Mouse (Mus musculus) neural tube, embryonic 11.5 days (tissue): ENCODE results near the gene Foxp1. TPM values are rescaled to one million over a fixed set of nuclear protein-coding genes. Genes with fewer than 3 reads are reported as not detected.

ENCODE experiments used
- ATAC-seq: fragments of 200-750 bp; cut with Nextera tagmentation; 2 replicates; pipeline ENCODE4 v1.8.0; 2017; ENCODE audit warnings: moderate number of reproducible peaks, mild to moderate bottlenecking, moderate TSS enrichment, moderate library complexity; ENCODE audit not compliant: insufficient read depth, low FRiP score, low TSS enrichment
- DNase-seq: peaks from one replicate; pipeline ENCODE4 v3.0.0-alpha.2; 2015; ENCODE audit warnings: low spot score
- H3K27ac ChIP-seq: fragments of 300-500 bp; sonication (generic); 2 replicates; pipeline ENCODE4 v1.5.1; 2014; ENCODE audit warnings: low read depth, mild to moderate bottlenecking, low read length
- H3K27me3 ChIP-seq: fragments of 300-500 bp; sonication (generic); 2 replicates; pipeline ENCODE4 v1.6.1; 2014; ENCODE audit warnings: mild to moderate bottlenecking, low read length, mixed read lengths; ENCODE audit not compliant: control insufficient read depth, insufficient read depth
- H3K36me3 ChIP-seq: fragments of 300-500 bp; sonication (generic); 2 replicates; pipeline ENCODE4 v1.6.1; 2014; ENCODE audit warnings: mild to moderate bottlenecking, low read length, moderate library complexity, mixed read lengths; ENCODE audit not compliant: control insufficient read depth, insufficient read depth
- H3K4me1 ChIP-seq: fragments of 300-500 bp; sonication (generic); 2 replicates; pipeline ENCODE4 v1.6.1; 2014; ENCODE audit warnings: low read length, mixed read lengths; ENCODE audit not compliant: control insufficient read depth, insufficient read depth
- H3K4me2 ChIP-seq: fragments of 300-500 bp; sonication (generic); 2 replicates; pipeline ENCODE4 v1.6.1; 2014; ENCODE audit warnings: low read depth, mild to moderate bottlenecking, moderate library complexity
- H3K4me3 ChIP-seq: fragments of 300-500 bp; sonication (generic); 2 replicates; pipeline ENCODE4 v1.5.1; 2014; ENCODE audit warnings: low read depth, low read length
- H3K9ac ChIP-seq: fragments of 300-500 bp; sonication (generic); 2 replicates; pipeline ENCODE4 v1.6.1; 2014; ENCODE audit warnings: mild to moderate bottlenecking, low read length
- H3K9me3 ChIP-seq: fragments of 300-500 bp; sonication (generic); 2 replicates; pipeline ENCODE4 v1.6.1; 2016; ENCODE audit warnings: low read length; ENCODE audit not compliant: control insufficient read depth
- WGBS: fragments of 180-500 bp; shearing (Covaris S2); extraction: QIAGEN DNeasy Blood & Tissue Kit; methylation state at CpG from one replicate; pipeline ENCODE4 v1.1.7; 2014; 5-methylcytosine and 5-hydroxymethylcytosine counted together
- polyA plus RNA-seq: library from polyadenylated mRNA; unstranded; fragments of >200 nt; fragmentation: Nextera tagmentation; extraction: Ambion mirVana; gene quantifications from 2 replicates; pipeline ENCODE4 v1.2.1, GENCODE M21; 2014

The Foxp1 gene
- polyA plus RNA-seq, 1 experiment from 2014 or later: 116 TPM

DNA sequence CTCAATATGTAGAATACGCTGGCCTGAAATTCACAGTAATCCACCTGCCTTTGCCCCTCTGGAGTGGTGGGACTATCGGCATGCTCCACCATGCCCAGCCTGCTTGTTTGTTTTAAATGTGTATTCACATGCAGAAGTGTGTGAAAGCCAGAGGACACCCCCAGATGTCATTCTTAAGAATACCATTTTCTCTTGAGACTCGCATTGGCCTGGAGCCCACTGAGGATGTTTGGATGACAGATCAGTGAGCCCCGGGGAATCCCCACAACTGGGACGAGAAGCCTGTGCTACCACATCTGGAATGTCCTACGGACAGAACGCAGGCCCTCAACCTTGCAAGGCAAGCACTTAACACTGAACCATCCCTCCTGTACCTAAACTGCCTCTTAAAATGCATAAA, 479.3 kb downstream of the Foxp1 start:
- H3K27ac ChIP-seq: no peak overlapping the region
- no peak overlapping the region for H3K9ac ChIP-seq
- H3K4me3 ChIP-seq: no peak overlapping the region
- peaks cover 8% of the 10 kb centered on the region; the same call in 1 of the 2 replicates for H3K4me1 ChIP-seq
- no peak overlapping the region for H3K4me2 ChIP-seq
- DNase-seq: no peak
- no peaks in the 10 kb centered on the region for H3K27me3 ChIP-seq
- H3K9me3 ChIP-seq: no peaks in the 10 kb centered on the region
- WGBS: 81% methylated on average over 7 of the region's 7 CpGs
- H3K36me3 ChIP-seq: no peaks in the 10 kb centered on the region
- no peak for ATAC-seq

DNA sequence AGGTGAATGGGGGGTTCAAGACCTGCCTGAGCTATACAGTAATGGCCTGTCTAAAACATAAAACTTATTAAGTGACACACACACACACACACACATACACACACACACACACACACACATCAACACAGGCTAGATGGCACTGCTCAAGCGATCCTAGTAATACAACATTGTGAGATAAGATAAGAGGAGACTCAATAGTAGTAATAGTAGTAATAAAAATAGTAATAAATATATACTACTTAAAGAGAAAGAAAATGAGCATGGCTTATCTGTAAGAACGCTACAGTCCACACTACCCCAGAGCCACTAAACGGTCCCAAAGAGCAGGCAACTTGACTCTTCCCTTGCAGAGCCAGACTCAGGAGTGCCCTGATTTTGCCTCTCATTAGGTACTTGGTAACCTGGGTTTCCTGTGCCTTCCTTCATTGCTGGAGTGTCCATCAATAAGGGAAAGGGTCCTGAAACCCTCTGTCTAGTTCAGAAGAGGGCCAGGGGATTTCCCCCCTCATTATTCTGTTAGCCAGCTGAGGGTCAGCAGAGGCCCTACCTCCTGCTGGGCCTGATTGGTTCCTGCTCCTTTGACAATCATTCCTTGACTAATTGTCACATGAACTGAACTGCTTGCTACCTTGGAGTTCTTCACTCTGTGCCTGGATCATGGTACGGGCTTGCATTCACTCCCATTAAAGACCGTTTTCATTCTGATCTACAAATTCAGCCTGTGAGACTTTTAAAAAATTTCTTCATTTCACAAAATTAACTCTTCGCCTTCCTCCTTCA, 480.2 kb downstream of the Foxp1 start:
- ATAC-seq: no peak
- 76% methylated on average over 6 of the region's 6 CpGs for WGBS

DNA sequence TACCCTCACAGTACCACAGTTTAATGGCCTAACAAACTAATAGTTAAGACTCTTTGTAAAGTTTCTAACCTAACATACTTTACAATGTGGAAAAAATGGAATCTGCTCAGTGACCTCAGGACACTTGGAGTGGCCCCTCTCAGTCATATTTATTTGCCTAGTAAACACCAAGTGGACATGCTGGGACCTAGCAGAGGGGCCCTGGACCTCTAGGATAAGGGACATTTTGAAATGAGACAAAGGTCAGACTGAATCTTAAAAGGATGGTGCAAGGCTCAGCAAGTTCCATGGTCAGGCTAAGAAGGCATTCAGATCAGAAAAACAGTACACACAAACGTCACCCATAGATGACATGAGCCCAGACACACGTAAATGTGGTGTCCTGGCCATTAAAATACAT, 483.5 kb downstream of the Foxp1 start:
- H3K4me2 ChIP-seq: no peak overlapping the region
- no peak overlapping the region for H3K4me3 ChIP-seq
- no peak overlapping the region for H3K9ac ChIP-seq
- DNase-seq: no peak
- H3K4me1 ChIP-seq: peaks cover 11% of the 10 kb centered on the region; the same call in 1 of the 2 replicates
- no peak overlapping the region for H3K27ac ChIP-seq
- no peaks in the 10 kb centered on the region for H3K9me3 ChIP-seq
- H3K27me3 ChIP-seq: no peaks in the 10 kb centered on the region
- no peaks in the 10 kb centered on the region for H3K36me3 ChIP-seq
- no peak for ATAC-seq
- WGBS: 82% methylated on average over 2 of the region's 2 CpGs

More for the DNA sequence above, 480.2 kb downstream of the Foxp1 start:
- Histone ChIP-seq H3K9me3 (no peaks in the 10 kb centered on the region), H3K4me2 (no peak overlapping the region), H3K27me3 (no peaks in the 10 kb centered on the region), H3K4me3 (no peak overlapping the region), H3K27ac (no peak overlapping the region), H3K4me1 (peaks cover 8% of the 10 kb centered on the region; the same call in 1 of the 2 replicates), H3K36me3 (no peaks in the 10 kb centered on the region), H3K9ac (no peak overlapping the region)
- no peak for DNase-seq

DNA sequence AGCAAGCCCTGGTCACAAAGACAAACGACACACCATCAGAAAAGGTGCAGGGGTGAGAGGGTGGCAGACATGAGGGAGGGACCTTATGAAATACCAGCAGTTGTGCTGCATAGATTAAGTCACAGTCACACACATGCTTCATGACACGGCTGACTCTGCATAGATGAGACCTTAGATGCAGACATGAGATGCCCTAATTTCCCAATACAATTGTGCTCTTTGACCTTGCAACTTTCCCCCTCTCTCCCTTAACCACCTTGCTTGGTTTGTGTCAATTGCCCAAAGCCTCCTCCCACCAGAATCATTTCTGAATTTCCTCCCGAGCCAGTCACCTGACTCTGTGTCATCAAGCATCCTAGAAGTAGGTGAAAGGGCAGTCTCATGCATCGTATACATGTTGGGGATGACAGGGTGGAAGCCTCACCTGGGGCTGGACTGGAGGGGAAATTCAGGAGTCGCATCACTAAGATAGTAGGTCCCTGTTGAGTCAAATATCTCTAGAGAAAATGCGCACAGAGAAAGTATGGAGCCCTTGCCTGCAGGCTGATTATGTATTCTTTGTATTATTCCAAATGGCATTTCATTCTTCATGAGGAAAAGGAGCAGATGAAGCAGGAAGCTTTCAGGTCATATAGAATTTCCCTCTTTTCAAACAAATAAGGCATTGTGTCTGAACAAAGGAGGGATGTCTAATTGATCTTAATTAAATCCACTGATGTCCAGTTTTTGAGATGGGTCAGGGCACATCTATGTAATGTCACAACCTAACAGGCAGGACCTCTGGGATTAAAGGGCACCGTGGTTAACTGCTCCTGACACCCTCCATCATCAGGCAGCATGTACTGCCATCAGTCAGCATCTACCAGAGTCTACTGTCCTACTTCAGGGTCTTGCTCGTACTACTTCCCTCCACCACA, 486.8 kb downstream of the Foxp1 start:
- no peaks in the 10 kb centered on the region for H3K36me3 ChIP-seq
- ATAC-seq (no peak), DNase-seq (no peak)
- no peak overlapping the region for H3K4me3 ChIP-seq
- H3K9ac ChIP-seq: no peak overlapping the region
- peaks cover 21% of the 10 kb centered on the region for H3K4me1 ChIP-seq
- H3K27ac ChIP-seq: no peak overlapping the region
- no peaks in the 10 kb centered on the region for H3K27me3 ChIP-seq
- H3K4me2 ChIP-seq: no peak overlapping the region
- H3K9me3 ChIP-seq: no peaks in the 10 kb centered on the region
- WGBS: 80% methylated on average over 8 of the region's 8 CpGs

DNA sequence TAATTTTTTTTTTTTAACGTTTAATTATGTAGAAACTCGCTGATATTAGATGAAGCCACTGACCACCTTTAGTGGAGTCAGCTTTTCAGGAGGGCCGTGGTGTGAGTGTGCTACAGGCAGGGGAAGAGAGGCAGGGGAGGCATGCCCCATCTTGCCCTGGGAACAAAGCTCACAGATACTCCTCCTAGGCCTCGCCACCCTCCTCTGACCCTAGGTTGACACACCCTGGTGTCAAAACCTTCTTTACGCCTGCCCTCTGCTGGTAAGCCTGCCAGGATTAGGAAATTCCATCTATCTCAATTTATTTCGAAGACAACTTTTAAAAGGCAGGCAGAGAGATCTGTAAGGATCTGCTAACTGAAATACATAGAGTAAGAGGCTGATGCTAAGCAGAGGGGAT, 489.5 kb downstream of the Foxp1 start:
- H3K27ac ChIP-seq: no peak overlapping the region
- no peak overlapping the region for H3K4me2 ChIP-seq
- ATAC-seq (no peak), DNase-seq (peak; percentile 30)
- no peak overlapping the region for H3K4me3 ChIP-seq
- H3K36me3 ChIP-seq: no peaks in the 10 kb centered on the region
- peaks cover 29% of the 10 kb centered on the region for H3K4me1 ChIP-seq
- no peak overlapping the region for H3K9ac ChIP-seq
- WGBS: 37% methylated on average over 6 of the region's 6 CpGs
- no peaks in the 10 kb centered on the region for H3K9me3 ChIP-seq
- no peaks in the 10 kb centered on the region for H3K27me3 ChIP-seq

DNA sequence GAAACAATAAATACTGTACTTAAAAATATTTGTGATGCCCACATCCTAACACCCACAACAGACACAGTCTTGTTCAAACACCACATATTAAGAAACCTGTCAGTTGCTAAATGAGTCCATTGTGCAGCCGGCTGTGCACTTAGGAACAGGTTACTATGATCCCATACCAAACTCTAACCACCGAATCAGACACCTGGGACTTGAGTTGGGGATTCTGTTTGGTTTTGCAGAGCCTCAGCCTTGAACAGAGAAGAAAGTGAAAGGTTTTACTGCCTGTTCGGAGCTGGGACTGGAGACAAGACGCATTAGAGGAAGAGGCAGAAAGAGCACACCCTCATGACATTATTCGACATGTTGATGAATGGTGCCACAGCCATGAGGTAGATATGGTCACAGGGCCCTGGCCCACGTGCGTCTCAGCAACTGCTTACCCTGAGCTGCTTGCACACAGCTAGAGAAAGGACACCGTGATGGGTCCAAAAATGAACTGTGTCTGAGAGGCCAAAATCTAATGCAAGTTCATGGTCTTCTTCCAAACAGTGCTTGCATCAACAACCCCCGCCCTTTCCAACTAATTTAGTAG, 491.1 kb downstream of the Foxp1 start:
- H3K4me2 ChIP-seq: no peak overlapping the region
- no peaks in the 10 kb centered on the region for H3K9me3 ChIP-seq
- WGBS: 51% methylated on average over 9 of the region's 9 CpGs
- H3K9ac ChIP-seq: no peak overlapping the region
- DNase-seq (no peak), ATAC-seq (no peak)
- H3K36me3 ChIP-seq: no peaks in the 10 kb centered on the region
- H3K4me3 ChIP-seq: no peak overlapping the region
- H3K27ac ChIP-seq: no peak overlapping the region
- no peaks in the 10 kb centered on the region for H3K27me3 ChIP-seq
- H3K4me1 ChIP-seq: peaks cover 29% of the 10 kb centered on the region

DNA sequence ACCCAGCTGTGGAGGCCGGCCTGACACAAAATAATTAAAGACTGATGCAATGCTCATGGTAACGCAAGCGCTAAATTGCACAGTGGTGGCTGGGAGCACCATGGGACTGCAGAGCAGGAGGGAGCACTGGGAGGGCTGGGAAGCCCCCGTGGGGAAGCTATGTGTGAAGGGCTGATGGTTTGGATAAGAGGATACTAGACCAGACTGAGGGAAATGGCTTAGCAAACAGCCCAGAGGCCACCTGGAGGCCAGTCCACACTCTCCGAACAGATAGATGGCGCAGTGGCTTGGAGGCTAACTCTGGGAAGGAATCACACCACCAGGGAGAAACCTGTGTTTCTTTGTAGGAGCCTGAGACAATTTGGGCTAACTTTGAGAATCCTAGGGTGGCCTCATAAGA, 492.3 kb downstream of the Foxp1 start:
- Histone ChIP-seq H3K27ac (no peak overlapping the region), H3K9me3 (no peaks in the 10 kb centered on the region), H3K4me2 (no peak overlapping the region), H3K27me3 (no peaks in the 10 kb centered on the region), H3K4me3 (no peak overlapping the region), H3K4me1 (peaks cover 32% of the 10 kb centered on the region), H3K36me3 (no peaks in the 10 kb centered on the region), H3K9ac (no peak overlapping the region)
- ATAC-seq (no peak), DNase-seq (no peak)
- 13% methylated on average over 6 of the region's 6 CpGs for WGBS

DNA sequence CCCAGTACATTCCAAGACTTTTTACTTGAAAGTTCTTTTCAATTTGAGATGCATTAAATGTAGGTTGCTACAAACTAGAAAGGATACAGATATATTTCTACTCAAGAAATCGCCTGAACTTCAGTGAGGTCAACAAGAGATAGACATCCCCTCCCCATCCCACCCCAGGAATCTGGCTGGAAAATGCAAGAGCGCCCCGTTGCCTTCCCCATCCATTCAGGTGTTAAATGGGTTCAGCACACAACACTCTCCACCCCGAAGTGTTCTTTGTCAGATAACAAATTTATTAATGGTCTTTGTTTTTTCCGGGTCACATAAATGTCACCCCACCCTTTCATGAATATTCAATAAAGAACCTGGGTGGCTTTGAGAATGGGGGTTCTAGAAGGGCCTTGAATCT, 493.1 kb downstream of the Foxp1 start:
- Histone ChIP-seq H3K4me2 (no peak overlapping the region; the same call in 1 of the 2 replicates), H3K27ac (no peak overlapping the region), H3K9me3 (no peaks in the 10 kb centered on the region), H3K9ac (no peak overlapping the region), H3K4me3 (no peak overlapping the region), H3K27me3 (no peaks in the 10 kb centered on the region), H3K4me1 (peaks cover 38% of the 10 kb centered on the region), H3K36me3 (no peaks in the 10 kb centered on the region)
- ATAC-seq (no peak), DNase-seq (no peak)
- 8% methylated on average over 5 of the region's 5 CpGs for WGBS
